Mouse (Mus musculus): ENCODE data around the gene Fbxo10. TPM values are rescaled to one million over a fixed set of nuclear protein-coding genes. Genes with fewer than 3 reads are reported as not detected.

Gene Fbxo10
- total and polyA plus RNA-seq, 3 experiments, result 3.3 to 5.3 (median 4.3) TPM

DNA sequence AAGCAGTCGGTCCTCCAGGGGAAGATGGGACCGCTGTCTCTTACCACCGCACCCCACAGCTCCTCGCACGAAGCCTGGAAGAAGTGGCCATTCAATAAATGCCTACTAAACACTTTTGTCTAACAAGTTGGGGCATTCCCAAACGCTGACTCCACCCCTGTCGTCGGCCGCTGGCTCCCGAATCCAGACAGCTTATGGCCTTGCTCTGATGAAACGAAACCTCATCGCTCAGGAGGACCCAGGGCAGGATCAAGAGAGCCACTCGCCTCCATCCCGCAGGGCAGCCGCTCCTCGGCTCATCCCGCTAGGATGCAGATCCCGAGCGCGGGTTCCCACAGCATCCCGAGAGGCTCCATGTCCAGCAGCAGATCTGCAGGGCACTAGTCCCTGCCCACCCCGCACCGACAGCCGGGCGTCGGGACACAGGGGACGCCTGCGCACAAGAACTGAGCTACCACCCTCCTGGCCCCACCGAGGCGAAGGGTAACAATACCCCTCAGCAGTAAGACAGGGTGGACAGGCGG, 72.8 kb downstream of the Fbxo10 start:
- DNase-seq (ENCODE audit: low spot score), result peak; percentile 31
- ATAC-seq (ENCODE audit: extremely low read depth, insufficient number of reproducible peaks, low FRiP score, poor library complexity, severe bottlenecking), result no peak

GRCm38 (mm10) chr4:45010806-45011415, 73.5 kb downstream of the Fbxo10 start:
- Histone ChIP-seq H3K36me3 (replicated peaks) (peaks cover 6% of the 10 kb centered on the region), H3K4me3 (ENCODE audit: low read depth, low read length) (peak overlapping the region; percentile 98), H3K4me1 (ENCODE audit: insufficient read depth, low read depth, low read length) (peaks cover 38% of the 10 kb centered on the region), H3K27me3 (ENCODE audit: insufficient read depth, low read length) (no peaks in the 10 kb centered on the region), H3K9me3 (replicated peaks) (no peaks in the 10 kb centered on the region)
- ATAC-seq (ENCODE audit: extremely low read depth, insufficient number of reproducible peaks, low FRiP score, poor library complexity, severe bottlenecking), result no peak
- DNase-seq (ENCODE audit: low spot score), result no peak
- TF ChIP-seq CTCF (IDR thresholded peaks at IDR 0.05; ENCODE audit: low read depth, low read length), result no peak
- no peak for TF ChIP-seq GATA2 (IDR thresholded peaks at IDR 0.05; ENCODE audit: borderline replicate concordance, low read depth, low read length)
- no peak for TF ChIP-seq POLR2AphosphoS5 (IDR thresholded peaks at IDR 0.05; ENCODE audit: insufficient replicate concordance, low read depth, low read length)
- no peak for TF ChIP-seq TAL1 (conservative IDR thresholded peaks at IDR 0.05; ENCODE audit: low read depth, low read length)
- TF ChIP-seq GATA1 (IDR thresholded peaks at IDR 0.05; ENCODE audit: borderline replicate concordance, low read length), result no peak

More for the DNA sequence above, 72.8 kb downstream of the Fbxo10 start:
- H3K4me1 ChIP-seq (ENCODE audit: insufficient read depth, low read depth, low read length), result peaks cover 43% of the 10 kb centered on the region
- no peak for TF ChIP-seq CTCF (IDR thresholded peaks at IDR 0.05; ENCODE audit: low read depth, low read length)
- no peak for TF ChIP-seq GATA1 (IDR thresholded peaks at IDR 0.05; ENCODE audit: borderline replicate concordance, low read length)
- no peak for TF ChIP-seq POLR2AphosphoS5 (IDR thresholded peaks at IDR 0.05; ENCODE audit: insufficient replicate concordance, low read depth, low read length)
- no peak for TF ChIP-seq GATA2 (IDR thresholded peaks at IDR 0.05; ENCODE audit: borderline replicate concordance, low read depth, low read length)
- TF ChIP-seq TAL1 (conservative IDR thresholded peaks at IDR 0.05; ENCODE audit: low read depth, low read length), result no peak
- H3K9me3 ChIP-seq (replicated peaks), result no peaks in the 10 kb centered on the region
- H3K27me3 ChIP-seq (ENCODE audit: insufficient read depth, low read length), result no peaks in the 10 kb centered on the region
- H3K36me3 ChIP-seq (replicated peaks), result peaks cover 5% of the 10 kb centered on the region
- peak overlapping the region; percentile 98 for H3K4me3 ChIP-seq (ENCODE audit: low read depth, low read length)

DNA sequence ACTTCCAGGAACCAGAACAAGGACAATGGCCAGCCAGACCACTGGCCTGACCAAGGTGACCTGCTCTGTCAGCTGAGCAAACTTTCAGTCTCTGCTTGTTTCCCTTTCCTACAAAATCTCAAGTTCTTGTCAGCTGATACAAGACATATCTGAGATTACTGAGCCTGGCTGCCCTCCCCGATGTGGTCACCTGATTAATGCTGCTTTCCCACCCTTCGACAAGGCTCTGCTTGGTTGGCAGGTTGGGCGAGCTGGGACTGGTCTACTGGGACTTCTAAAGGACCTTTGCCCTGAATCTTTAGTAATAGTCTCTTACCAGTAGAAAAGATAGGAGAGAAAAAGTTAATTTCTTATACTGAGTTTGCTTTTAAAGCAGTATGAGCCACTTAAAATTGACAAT, 79.0 kb downstream of the Fbxo10 start:
- Histone ChIP-seq H3K4me3 (ENCODE audit: low read depth, low read length) (no peak overlapping the region), H3K27me3 (ENCODE audit: insufficient read depth, low read length) (no peaks in the 10 kb centered on the region), H3K36me3 (replicated peaks) (peaks cover 29% of the 10 kb centered on the region), H3K4me1 (ENCODE audit: insufficient read depth, low read depth, low read length) (peaks cover 13% of the 10 kb centered on the region), H3K9me3 (replicated peaks) (no peaks in the 10 kb centered on the region)
- ATAC-seq (ENCODE audit: extremely low read depth, insufficient number of reproducible peaks, low FRiP score, poor library complexity, severe bottlenecking) (no peak), DNase-seq (ENCODE audit: low spot score) (no peak)
- no peak for TF ChIP-seq CTCF (IDR thresholded peaks at IDR 0.05; ENCODE audit: low read depth, low read length)
- no peak for TF ChIP-seq POLR2AphosphoS5 (IDR thresholded peaks at IDR 0.05; ENCODE audit: insufficient replicate concordance, low read depth, low read length)
- TF ChIP-seq GATA1 (IDR thresholded peaks at IDR 0.05; ENCODE audit: borderline replicate concordance, low read length), result no peak
- TF ChIP-seq TAL1 (conservative IDR thresholded peaks at IDR 0.05; ENCODE audit: low read depth, low read length), result no peak
- no peak for TF ChIP-seq GATA2 (IDR thresholded peaks at IDR 0.05; ENCODE audit: borderline replicate concordance, low read depth, low read length)

- DNase-seq (ENCODE audit: low spot score) (no peak), ATAC-seq (ENCODE audit: extremely low read depth, insufficient number of reproducible peaks, low FRiP score, poor library complexity, severe bottlenecking) (no peak)
- Histone ChIP-seq H3K27me3 (ENCODE audit: insufficient read depth, low read length) (no peaks in the 10 kb centered on the region), H3K36me3 (replicated peaks) (peaks cover 41% of the 10 kb centered on the region), H3K9me3 (replicated peaks) (no peaks in the 10 kb centered on the region), H3K4me1 (ENCODE audit: insufficient read depth, low read depth, low read length) (peaks cover 11% of the 10 kb centered on the region), H3K4me3 (ENCODE audit: low read depth, low read length) (no peak overlapping the region)
- TF ChIP-seq POLR2AphosphoS5 (IDR thresholded peaks at IDR 0.05; ENCODE audit: insufficient replicate concordance, low read depth, low read length) (no peak), CTCF (IDR thresholded peaks at IDR 0.05; ENCODE audit: low read depth, low read length) (no peak), TAL1 (conservative IDR thresholded peaks at IDR 0.05; ENCODE audit: low read depth, low read length) (no peak), GATA1 (IDR thresholded peaks at IDR 0.05; ENCODE audit: borderline replicate concordance, low read length) (no peak), GATA2 (IDR thresholded peaks at IDR 0.05; ENCODE audit: borderline replicate concordance, low read depth, low read length) (no peak)
Observed at GRCm38 (mm10) chr4:45000001-45000400, 84.4 kb downstream of the Fbxo10 start.

- Histone ChIP-seq H3K27me3 (ENCODE audit: insufficient read depth, low read length) (no peaks in the 10 kb centered on the region), H3K9me3 (replicated peaks) (no peaks in the 10 kb centered on the region), H3K4me1 (ENCODE audit: insufficient read depth, low read depth, low read length) (peaks cover 31% of the 10 kb centered on the region), H3K36me3 (replicated peaks) (peaks cover 47% of the 10 kb centered on the region), H3K4me3 (ENCODE audit: low read depth, low read length) (no peak overlapping the region)
- ATAC-seq (ENCODE audit: extremely low read depth, insufficient number of reproducible peaks, low FRiP score, poor library complexity, severe bottlenecking), result no peak
- no peak for DNase-seq (ENCODE audit: low spot score)
- TF ChIP-seq TAL1 (conservative IDR thresholded peaks at IDR 0.05; ENCODE audit: low read depth, low read length) (no peak), GATA2 (IDR thresholded peaks at IDR 0.05; ENCODE audit: borderline replicate concordance, low read depth, low read length) (no peak), GATA1 (IDR thresholded peaks at IDR 0.05; ENCODE audit: borderline replicate concordance, low read length) (no peak), POLR2AphosphoS5 (IDR thresholded peaks at IDR 0.05; ENCODE audit: insufficient replicate concordance, low read depth, low read length) (no peak), CTCF (IDR thresholded peaks at IDR 0.05; ENCODE audit: low read depth, low read length) (no peak)
Observed at GRCm38 (mm10) chr4:44998071-44998470, 86.3 kb downstream of the Fbxo10 start.

- TF ChIP-seq CTCF (IDR thresholded peaks at IDR 0.05; ENCODE audit: low read depth, low read length) (no peak), GATA1 (IDR thresholded peaks at IDR 0.05; ENCODE audit: borderline replicate concordance, low read length) (no peak)
- no peak for ATAC-seq (ENCODE audit: extremely low read depth, insufficient number of reproducible peaks, low FRiP score, poor library complexity, severe bottlenecking)
- Histone ChIP-seq H3K4me3 (ENCODE audit: low read depth, low read length) (no peak overlapping the region), H3K9me3 (replicated peaks) (no peaks in the 10 kb centered on the region), H3K36me3 (replicated peaks) (peaks cover 67% of the 10 kb centered on the region), H3K27me3 (ENCODE audit: insufficient read depth, low read length) (no peaks in the 10 kb centered on the region), H3K4me1 (ENCODE audit: insufficient read depth, low read depth, low read length) (peaks cover 36% of the 10 kb centered on the region)
- DNase-seq (ENCODE audit: low spot score), result no peak
Observed at GRCm38 (mm10) chr4:44994776-44995175, 89.6 kb downstream of the Fbxo10 start.
